Mouse (Mus musculus) spleen, embryonic (tissue): ENCODE measurements around the gene Tbc1d8b.
"Not testable (repeated sequence)": the region's sequence is repeated elsewhere in the genome, so short reads cannot be mapped to it uniquely, and the experiment has no call there.

Source experiments
- CTCF ChIA-PET: fragments of 350-600 bp; sonication (Branson Sonifier 250); formaldehyde crosslinking; loops from one replicate; lab custom pipeline; 2022; lab: Charles Lee

The Tbc1d8b gene

GRCm38 (mm10) chrX:139684775-139685695, at the start of gene Tbc1d8b:
TSS of gene Tbc1d8b (plus strand) at chrX:139684996.
- CTCF ChIA-PET, result no interaction called here

DNA sequence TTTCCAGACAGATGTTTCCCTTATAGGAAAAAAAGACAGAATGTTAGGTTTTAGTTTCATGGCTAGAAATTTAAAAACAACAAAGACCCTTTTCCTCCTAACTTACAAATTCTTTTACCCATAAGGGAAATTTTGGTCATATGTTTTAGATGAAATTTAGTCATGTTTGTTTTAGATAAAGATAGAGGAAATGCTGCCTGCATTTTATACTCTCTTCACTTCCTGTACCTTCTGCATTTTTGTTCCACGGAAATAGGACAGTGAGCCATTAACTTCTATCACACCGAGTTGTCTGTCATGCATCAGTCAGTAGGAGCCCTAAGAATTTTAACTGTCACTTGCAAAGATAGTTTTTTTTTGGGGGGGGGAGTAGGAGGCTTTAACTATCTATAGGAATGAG, 45.1 kb upstream of the Tbc1d8b start:
- CTCF ChIA-PET, result no interaction called here

DNA sequence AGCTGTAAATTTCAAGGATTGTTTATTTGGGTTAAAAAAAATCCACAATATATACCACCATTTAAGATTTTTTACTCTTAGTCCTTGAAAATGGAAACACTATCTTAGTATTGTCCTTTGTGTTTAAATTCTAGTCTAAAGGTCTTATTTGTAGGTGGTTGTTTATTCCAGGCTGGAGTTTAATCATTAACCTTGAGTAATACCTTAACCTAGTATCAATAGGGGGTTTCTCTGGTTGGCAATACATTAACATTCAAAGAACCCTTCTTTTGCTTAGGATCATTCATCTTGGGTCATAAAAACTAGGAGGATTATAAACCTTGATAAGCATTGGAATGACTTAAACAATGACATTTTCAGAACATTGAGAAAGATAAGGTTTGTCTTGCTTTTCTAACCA, 44.4 kb upstream of the Tbc1d8b start:
- CTCF ChIA-PET, result no interaction called here

DNA sequence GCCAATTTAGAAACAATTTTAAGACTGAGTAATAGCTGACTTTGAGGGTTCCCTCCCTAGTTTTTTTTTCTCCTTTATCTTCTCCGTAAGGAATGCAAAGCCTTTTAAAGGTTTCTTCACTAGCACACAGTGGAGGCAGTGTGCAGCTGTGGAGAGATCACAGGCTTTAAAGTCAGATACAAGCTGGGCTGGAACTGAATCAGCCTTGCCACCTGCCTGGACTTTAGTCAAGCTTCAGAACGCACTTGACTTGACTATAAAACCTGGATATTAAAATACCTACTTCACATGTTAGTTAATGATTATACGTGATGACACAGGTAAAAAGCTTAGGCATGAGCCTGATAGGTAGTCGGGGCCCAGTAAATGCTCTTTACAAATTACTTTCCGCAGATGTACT, 32.6 kb upstream of the Tbc1d8b start:
- CTCF ChIA-PET, result no interaction called here

DNA sequence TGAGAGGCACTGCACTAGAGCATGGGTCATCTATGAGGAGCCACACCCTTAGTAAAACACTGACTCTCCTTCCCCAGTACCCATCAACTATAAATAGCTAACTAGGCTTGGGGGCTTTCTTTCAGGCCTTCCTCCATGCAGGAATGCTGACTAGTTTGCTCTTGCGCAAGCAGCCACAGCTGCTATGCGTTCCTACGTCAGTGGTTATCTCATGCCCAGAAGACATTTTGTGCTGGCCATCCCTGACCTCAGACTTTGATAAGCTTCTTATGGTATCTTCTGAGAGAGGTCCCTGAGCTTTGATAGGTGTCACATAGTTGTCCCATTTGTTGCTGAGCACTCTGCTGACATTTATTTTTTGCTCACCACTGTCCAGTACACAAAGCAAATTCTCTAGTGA, 31.5 kb upstream of the Tbc1d8b start:
- CTCF ChIA-PET, result no interaction called here

- CTCF ChIA-PET, result no interaction called here
These were observed 30.3 kb upstream of the Tbc1d8b start for GRCm38 (mm10) chrX:139654350-139655063.

GRCm38 (mm10) chrX:139662111-139662510, 22.7 kb upstream of the Tbc1d8b start:
- CTCF ChIA-PET, result no interaction called here

GRCm38 (mm10) chrX:139665829-139666228, 19.0 kb upstream of the Tbc1d8b start:
- CTCF ChIA-PET, result no interaction called here

- CTCF ChIA-PET, result no interaction called here
These were observed 404 bp upstream of the Tbc1d8b start for GRCm38 (mm10) chrX:139684410-139684774.

DNA sequence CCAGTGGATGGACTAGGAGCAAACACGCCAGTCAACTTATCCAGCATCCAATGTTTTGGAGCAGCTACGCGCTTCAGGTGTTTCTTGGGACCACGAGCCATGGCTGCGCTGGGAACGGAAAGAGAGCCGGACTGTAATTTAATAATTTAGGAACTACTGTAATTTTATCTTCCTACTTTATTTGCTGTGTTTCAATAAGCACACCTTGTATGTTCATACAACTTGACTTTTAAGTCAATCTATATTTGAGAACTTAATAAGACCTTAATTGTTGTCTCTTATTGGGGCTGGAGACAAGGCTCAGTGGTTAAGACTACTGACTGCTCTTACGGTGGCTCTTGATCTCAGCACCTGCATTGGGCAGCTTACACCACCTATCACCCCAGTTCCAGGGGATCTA, 29.6 kb downstream of the Tbc1d8b start, which contains the start of gene Gm15013:
Gene Gm15013 (minus strand): TSS at position 101 of the 400 bp plus-strand sequence.
- CTCF ChIA-PET, result no interaction called here

DNA sequence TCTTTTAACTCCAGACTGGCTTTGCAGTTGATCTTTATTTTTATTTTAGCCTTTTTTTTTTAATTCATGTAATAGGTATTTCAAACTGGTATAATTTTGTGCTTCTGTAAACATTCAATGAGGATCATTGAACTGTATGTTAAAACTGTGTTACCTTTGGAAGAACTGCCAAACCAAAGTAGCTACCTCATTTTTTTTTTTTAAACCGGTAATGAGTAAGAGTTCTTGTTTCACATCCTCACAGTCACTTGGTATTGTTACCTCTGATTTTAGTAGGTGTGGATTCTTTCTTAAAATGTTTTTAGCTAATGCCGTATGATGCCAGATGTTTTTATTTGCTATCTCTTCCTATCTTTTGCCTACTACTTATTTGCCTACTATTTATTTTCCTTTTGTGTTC, 37.6 kb downstream of the Tbc1d8b start:
- CTCF ChIA-PET, result interaction anchor here (0.6 kb wide), 1 partner anchor 63 kb away, joined by 3 read pairs; no protein-coding TSS in a partner anchor

DNA sequence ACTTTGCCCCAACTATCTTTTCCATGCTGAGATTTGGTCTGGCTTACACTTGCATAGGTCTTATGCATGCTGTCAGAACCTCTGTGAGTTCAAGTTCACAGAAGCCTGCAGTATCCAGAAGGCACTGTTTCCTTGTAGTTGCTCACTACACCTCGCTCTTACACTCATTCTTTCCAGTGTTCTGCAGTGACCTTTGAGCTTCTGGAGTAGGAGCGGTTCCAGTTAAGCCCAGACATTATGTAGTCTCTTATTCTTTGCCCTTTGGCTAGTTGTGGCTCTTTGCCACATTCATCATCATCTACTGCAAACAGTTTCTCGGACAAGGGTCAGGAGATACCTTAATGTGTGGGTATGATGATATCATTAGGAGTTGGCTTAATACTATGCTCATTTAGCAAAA, 45.7 kb downstream of the Tbc1d8b start:
- CTCF ChIA-PET, result no interaction called here

- CTCF ChIA-PET, result no interaction called here
These were observed 52.3 kb downstream of the Tbc1d8b start for GRCm38 (mm10) chrX:139737066-139737465.

GRCm38 (mm10) chrX:139751855-139752254, 67.1 kb downstream of the Tbc1d8b start:
- CTCF ChIA-PET, result no interaction called here

DNA sequence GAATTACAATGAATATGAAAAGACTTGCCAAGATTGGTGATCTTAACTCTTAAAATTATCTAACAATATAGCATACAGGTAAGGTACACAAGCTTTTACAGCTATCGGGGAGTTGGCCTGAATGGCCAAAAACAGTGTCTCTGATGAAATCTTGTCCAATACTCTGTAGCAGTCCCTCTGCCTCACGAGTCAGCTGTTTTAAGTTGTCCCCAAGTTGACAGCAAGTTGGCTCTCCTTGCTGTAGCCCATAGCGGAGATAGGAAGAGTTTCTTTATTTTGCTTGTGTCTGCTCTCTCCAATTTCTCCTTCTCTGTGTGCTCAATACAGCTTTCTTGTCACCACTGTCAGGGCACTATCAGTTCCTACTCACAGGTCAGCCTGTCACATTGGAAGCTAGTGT, 73.8 kb downstream of the Tbc1d8b start:
- CTCF ChIA-PET, result not testable (repeated sequence)

GRCm38 (mm10) chrX:139762546-139762945, 77.8 kb downstream of the Tbc1d8b start:
- CTCF ChIA-PET, result no interaction called here

DNA sequence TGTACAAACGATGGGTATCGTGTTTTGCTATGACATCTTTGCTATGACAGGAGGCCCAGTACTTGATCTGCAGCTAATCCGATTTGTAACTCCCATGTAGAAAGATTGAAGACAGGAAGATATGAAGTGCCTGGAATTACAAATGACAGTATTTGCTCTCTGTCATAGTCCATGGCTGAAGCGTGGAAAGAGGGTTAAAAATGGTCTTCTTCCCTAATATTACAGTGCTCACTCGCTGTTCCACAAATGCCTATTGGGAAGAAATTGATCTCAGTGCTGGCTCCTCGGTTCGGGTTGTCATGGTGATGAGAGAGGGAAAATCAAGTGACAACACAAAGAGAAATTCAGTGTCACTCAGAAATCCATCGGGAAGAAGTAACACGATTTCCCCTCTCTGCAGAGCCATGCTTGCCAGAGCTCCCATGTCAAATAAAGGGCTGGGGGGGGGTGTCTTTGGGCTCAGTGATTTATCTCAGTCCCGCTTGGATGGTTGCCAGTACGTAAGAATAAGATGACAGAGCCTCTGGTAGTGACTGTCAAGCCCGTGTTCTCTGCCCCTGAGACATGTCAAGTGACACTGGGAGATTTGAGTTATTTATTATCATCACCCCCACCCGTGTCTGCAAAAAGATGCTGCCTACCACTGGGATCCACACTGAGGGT, 85.3 kb downstream of the Tbc1d8b start:
- CTCF ChIA-PET, result no interaction called here

DNA sequence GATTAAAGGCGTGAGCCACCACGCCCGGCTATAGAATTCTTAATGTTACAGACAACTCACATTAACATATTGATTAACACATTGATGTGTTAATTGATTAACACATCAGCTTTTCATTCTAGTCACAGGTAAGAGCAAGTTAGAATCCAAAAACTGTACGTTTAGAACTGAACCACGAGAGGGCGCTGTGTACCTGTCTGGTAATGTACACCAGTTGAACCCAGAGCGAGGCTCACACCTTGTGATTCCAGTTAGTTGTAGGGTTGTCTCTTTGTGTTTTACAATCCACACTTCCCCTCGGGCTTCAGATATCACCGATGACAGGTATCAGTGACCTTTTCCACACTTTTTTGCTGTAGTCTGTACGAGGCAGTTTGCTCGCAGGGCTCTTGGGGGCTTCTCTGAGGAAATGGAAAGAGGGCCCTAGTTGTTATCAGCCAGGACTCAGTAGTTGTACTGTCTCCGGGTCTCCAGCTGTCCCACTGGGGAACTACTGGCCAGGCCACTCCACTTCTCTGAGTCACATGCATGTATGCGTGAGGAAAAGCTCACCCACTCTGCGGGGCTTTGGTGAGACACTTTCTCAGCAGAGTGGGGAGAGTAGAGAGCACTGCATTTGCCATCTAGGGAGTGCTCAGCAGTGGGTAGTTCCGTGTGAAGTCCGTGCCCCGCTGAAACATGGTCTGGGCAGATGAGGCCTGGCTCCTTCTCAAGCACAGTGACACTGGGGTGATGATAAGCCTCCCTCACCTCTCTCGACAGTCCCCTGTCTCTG, 89.7 kb downstream of the Tbc1d8b start:
- CTCF ChIA-PET, result no interaction called here

DNA sequence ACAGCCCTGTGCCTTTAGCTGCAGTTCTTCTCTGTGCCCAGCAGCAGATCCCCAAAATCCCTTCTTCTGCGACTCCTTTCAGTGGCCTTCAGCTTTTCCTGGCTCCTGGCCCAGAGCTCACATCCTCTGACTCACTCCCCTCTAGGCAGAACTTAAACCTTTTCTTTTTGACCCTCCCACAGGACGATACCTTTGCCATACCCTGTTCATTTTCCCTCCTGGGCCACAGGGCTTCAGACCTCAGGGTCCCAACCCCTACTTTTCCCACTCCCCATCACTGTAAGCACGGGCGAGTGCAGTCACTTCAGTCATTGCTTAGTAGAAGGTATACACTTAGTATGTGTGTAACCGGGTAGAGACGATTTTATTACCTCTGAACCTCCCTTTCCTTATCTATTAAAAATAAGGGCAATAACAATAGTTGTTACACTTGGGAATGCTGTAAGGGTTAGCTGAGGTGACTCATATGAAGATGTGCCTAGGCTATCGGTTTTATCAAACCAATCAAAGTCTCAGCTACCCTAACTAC, 90.4 kb downstream of the Tbc1d8b start:
- CTCF ChIA-PET, result no interaction called here

DNA sequence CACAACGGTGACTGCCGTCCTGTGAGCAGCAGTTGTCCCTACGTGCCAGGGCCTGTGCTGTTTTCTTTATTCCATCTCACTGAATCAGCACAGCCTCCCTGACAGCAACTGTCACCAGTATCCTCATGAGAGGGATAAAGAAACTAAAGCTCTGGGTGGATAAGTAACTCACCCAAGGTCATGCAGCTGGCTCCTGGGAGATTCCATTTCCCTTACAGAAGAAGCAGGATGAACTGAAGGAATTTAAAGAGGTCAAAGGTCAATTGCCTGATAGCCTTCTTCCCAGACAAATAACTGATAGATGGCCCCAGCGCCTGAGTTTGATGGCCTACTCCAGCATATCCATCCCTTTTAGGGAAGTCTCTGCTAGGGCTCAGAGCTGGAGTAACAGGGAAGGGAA, 92.6 kb downstream of the Tbc1d8b start:
- CTCF ChIA-PET, result interaction anchor here (0.6 kb wide), 1 partner anchor 192 kb away, joined by 3 read pairs; no protein-coding TSS in a partner anchor

- CTCF ChIA-PET, result no interaction called here
These were observed 94.1 kb downstream of the Tbc1d8b start for GRCm38 (mm10) chrX:139778886-139779285.
